Mouse (Mus musculus): ENCODE measurements around the gene Folr2. TPM values are rescaled to one million over a fixed set of nuclear protein-coding genes. Genes with fewer than 3 reads are reported as not detected.
A peak's percentile ranks its signal among the peaks of the same experiment; 100 is the strongest.

The Folr2 gene
- polyA plus RNA-seq, 1 experiment: 0.44 TPM

DNA sequence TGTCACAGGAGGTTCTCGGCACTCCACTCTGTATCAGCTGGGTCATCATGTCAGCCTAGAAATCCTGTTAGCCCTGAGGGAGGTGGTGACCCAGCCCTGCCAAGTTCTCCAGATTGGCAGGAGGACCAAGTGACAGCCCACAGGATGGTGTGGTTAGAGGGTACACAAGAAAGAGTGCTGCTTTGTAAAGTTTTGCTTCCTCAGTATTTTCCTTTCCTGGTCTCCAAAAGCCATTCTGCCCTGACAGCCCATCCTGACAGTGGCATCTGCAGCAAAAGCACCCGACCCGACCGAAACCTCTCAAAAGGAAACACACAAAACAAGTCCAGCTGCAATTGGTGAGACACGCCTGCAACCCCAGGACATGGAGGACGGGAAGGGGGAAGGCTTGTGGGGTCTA, 12.8 kb downstream of the Folr2 start:
- no peak for TF ChIP-seq POLR2A (IDR thresholded peaks at IDR 0.05; ENCODE audit: borderline replicate concordance, insufficient read depth, low read length)
- TF ChIP-seq CTCF (IDR thresholded peaks at IDR 0.05; ENCODE audit: borderline replicate concordance, insufficient read depth, low read depth, low read length): no peak
- H3K27me3 ChIP-seq (ENCODE audit: control insufficient read depth, insufficient read depth, low read length): no peaks in the 10 kb centered on the region
- 71% methylated on average over 6 of the region's 6 CpGs for WGBS
- no peak overlapping the region for H3K4me3 ChIP-seq (replicated peaks; ENCODE audit: insufficient read depth, low read depth, low read length)
- DNase-seq: no peak
- H3K4me1 ChIP-seq (ENCODE audit: control insufficient read depth, insufficient read depth, low read length): no peaks in the 10 kb centered on the region
- H3K27ac ChIP-seq (ENCODE audit: insufficient read depth, low read length): no peak overlapping the region

DNA sequence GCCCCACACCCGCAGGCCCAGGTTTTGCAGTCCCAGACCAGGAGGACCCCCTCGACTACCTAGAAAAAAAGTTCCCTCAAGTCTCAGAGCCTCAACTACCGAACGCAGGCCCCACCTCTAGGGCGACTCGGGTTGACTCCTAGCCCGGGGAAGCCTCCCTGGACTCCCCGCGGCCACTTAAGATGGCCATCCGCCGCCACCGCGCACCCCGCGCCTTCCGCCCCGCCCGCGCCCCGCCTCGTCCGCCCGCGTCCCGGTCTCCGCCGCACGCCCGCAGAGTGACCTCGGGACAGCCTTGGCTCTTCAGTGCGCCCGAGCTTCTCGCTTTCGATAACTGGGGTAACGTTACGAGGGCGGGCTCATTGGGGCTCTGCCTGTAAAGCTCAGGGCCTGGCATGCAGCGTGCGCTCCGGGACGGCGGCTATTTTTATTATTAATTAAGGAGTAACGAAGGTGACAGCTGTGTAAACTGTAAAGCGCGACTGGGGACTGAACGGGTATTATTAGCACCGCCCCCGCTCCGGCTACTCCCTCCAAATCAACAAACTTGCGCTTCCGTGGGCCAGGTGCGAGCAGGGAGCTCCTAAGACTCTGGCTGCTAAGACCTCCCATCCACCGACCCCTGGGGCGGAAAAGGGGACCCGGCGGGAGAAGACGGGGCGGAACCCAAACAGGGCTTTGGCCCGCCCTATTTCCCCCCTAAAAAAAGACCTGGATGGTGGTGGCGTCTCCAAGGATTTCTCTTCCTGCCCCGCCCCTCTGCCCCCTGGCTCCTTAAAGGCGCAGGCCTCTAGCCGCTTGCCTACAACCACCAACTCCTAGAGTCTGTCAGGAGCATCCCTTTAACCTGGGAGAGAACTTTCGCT, 19.2 kb downstream of the Folr2 start, which contains the start of gene Inppl1:
Gene Inppl1, minus strand, starts transcription at position 624 of the 866 bp plus-strand sequence.
- Histone ChIP-seq H3K27ac (ENCODE audit: insufficient read depth, low read length) (peak within 1 kb of the TSS; percentile 65; the same call in 1 of the 2 replicates), H3K27me3 (ENCODE audit: control insufficient read depth, insufficient read depth, low read length) (no peaks in the 10 kb centered on the region), H3K4me3 (replicated peaks; ENCODE audit: insufficient read depth, low read depth, low read length) (peak within 1 kb of the TSS; percentile 90), H3K4me1 (ENCODE audit: control insufficient read depth, insufficient read depth, low read length) (peaks cover 8% of the 10 kb centered on the region; the same call in 1 of the 2 replicates)
- TF ChIP-seq CTCF (IDR thresholded peaks at IDR 0.05; ENCODE audit: borderline replicate concordance, insufficient read depth, low read depth, low read length) (no peak), POLR2A (IDR thresholded peaks at IDR 0.05; ENCODE audit: borderline replicate concordance, insufficient read depth, low read length) (no peak)
- WGBS: under 1% methylated on average over 64 of the region's 64 CpGs
- DNase-seq: peak; percentile 88 to 91

DNA sequence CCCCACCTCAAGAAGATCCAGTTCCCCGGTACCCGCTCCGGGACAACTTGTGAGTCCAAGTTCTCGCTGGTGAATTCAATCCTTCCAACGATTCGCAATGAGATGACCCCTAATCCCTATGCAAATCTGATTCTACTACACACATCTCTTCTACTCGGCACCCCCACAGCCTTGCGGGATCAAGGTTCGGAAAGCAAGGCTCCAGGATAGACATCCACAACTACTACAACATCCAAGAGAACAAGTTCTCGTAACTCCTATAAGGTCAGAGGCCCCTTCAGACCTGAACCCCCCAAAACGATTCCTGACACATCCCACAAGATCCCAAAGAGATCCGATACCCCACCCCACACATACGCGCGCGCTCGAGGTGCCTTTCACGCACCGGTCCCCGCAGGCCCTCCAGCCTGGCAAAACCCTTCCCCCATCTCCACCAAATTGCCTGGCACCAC, 19.8 kb downstream of the Folr2 start:
- under 1% methylated on average over 20 of the region's 20 CpGs for WGBS
- no peak for DNase-seq
- TF ChIP-seq CTCF (IDR thresholded peaks at IDR 0.05; ENCODE audit: borderline replicate concordance, insufficient read depth, low read depth, low read length): no peak
- Histone ChIP-seq H3K4me3 (replicated peaks; ENCODE audit: insufficient read depth, low read depth, low read length) (peak overlapping the region; percentile 90), H3K27ac (ENCODE audit: insufficient read depth, low read length) (peak overlapping the region; percentile 20; the same call in 1 of the 2 replicates), H3K27me3 (ENCODE audit: control insufficient read depth, insufficient read depth, low read length) (no peaks in the 10 kb centered on the region), H3K4me1 (ENCODE audit: control insufficient read depth, insufficient read depth, low read length) (peaks cover 8% of the 10 kb centered on the region; the same call in 1 of the 2 replicates)

DNA sequence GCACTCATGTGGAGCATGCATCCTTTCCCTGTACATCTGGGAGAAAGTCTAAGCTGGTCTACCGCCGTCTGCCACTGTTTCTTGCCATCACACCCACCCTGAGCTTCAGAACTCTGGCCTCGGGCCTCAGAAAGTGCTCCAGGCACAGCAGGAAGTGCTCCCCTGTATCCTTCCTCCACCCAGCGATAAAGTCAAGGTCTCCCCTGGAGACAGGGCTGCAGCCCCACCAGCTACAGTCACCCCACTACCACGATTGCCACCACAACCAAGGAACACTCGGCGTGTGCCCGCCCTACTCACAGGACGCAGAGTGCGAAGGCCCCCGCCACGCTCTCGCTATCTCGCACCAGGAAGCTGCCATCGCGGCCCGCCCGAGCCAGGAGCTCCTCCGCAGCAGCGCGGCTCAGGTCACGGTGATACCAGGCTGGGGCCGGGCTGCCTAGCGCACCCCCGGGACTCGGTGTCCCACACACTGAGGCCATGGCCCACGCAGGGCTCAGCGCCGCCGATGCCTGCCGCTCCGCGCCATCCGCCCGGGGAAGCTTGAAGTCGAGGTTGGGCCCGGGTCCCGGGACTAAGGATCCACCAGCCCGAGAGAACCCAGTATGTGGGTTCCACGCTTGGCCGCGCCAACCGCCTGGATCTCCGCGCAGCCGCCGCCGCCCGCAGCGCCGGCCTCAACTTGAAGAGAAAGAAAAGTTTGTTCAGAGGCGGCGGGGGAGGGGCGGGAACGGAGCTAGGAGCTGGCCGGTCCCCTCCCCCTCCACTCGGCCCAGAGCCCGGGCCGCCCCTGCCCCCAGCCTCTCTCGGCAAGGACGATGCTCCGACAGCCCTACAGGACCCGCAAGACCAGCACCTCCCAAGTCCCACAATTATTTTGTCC, 20.5 kb downstream of the Folr2 start:
- H3K4me1 ChIP-seq (ENCODE audit: control insufficient read depth, insufficient read depth, low read length): peaks cover 8% of the 10 kb centered on the region; the same call in 1 of the 2 replicates
- DNase-seq: peak; percentile 47 to 52
- no peaks in the 10 kb centered on the region for H3K27me3 ChIP-seq (ENCODE audit: control insufficient read depth, insufficient read depth, low read length)
- peak overlapping the region; percentile 20; the same call in 1 of the 2 replicates for H3K27ac ChIP-seq (ENCODE audit: insufficient read depth, low read length)
- peak overlapping the region; percentile 90 for H3K4me3 ChIP-seq (replicated peaks; ENCODE audit: insufficient read depth, low read depth, low read length)
- TF ChIP-seq CTCF (IDR thresholded peaks at IDR 0.05; ENCODE audit: borderline replicate concordance, insufficient read depth, low read depth, low read length) (no peak), POLR2A (IDR thresholded peaks at IDR 0.05; ENCODE audit: borderline replicate concordance, insufficient read depth, low read length) (no peak)
- 3% methylated on average over 63 of the region's 63 CpGs for WGBS

DNA sequence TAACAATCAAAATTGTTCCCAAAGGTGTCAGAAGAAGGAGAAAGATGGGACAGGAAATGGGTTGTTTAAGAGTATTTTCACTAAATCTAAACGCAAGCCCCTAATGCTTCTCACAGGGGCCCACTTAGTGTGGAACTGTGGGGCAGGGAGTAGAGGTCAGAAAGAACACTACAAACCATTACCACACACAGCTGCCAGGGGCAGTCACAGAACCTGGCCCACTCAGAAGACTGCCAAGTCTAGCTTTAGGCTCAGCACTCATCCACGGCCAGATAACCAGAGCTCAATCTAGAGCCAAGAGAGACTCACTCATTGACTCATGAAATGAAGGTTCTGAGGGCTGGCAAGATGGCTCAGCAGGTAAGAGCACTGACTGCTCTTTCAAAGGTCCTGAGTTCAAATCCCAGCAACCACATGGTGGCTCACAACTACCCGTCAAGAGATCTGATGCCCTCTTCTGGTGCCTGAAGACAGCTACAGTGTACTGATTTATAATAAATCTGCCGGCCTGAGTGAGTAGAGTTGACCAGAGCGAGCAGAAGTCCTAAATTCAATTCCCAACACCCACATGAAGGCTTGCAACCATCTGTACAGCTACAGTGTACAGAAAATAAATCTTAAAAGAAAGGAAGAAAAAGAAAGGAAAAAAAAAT, 21.4 kb downstream of the Folr2 start:
- no peak for TF ChIP-seq POLR2A (IDR thresholded peaks at IDR 0.05; ENCODE audit: borderline replicate concordance, insufficient read depth, low read length)
- no peak for TF ChIP-seq CTCF (IDR thresholded peaks at IDR 0.05; ENCODE audit: borderline replicate concordance, insufficient read depth, low read depth, low read length)
- no peak for DNase-seq
- Histone ChIP-seq H3K27ac (ENCODE audit: insufficient read depth, low read length) (no peak overlapping the region), H3K4me3 (replicated peaks; ENCODE audit: insufficient read depth, low read depth, low read length) (no peak overlapping the region), H3K27me3 (ENCODE audit: control insufficient read depth, insufficient read depth, low read length) (no peaks in the 10 kb centered on the region), H3K4me1 (ENCODE audit: control insufficient read depth, insufficient read depth, low read length) (peaks cover 8% of the 10 kb centered on the region; the same call in 1 of the 2 replicates)
- WGBS: 69% methylated on average over 5 of the region's 5 CpGs

DNA sequence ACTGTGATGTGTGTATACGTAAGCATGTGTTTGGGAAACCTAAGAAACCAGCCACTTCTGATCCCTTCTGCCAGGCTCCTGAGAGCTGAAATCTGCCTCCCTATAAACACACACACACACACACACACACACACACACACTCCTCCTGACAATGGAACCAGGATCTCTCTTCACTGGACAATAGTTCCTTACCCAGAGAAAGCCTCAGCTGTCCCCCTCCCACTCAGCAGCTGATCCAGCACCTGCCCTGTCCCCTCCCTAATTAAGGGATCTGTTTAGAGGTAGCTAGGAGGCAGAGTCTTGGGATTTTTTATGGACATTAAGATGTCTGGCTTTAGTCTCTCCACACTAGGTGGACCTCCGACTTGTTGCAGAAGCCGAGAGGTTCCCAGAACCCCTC, 22.1 kb downstream of the Folr2 start:
- Histone ChIP-seq H3K27me3 (ENCODE audit: control insufficient read depth, insufficient read depth, low read length) (no peaks in the 10 kb centered on the region), H3K27ac (ENCODE audit: insufficient read depth, low read length) (no peak overlapping the region), H3K4me3 (replicated peaks; ENCODE audit: insufficient read depth, low read depth, low read length) (no peak overlapping the region), H3K4me1 (ENCODE audit: control insufficient read depth, insufficient read depth, low read length) (peaks cover 8% of the 10 kb centered on the region; the same call in 1 of the 2 replicates)
- no peak for DNase-seq
- no peak for TF ChIP-seq POLR2A (IDR thresholded peaks at IDR 0.05; ENCODE audit: borderline replicate concordance, insufficient read depth, low read length)
- TF ChIP-seq CTCF (IDR thresholded peaks at IDR 0.05; ENCODE audit: borderline replicate concordance, insufficient read depth, low read depth, low read length): no peak
- 75% methylated on average over 3 of the region's 3 CpGs for WGBS

Measured in cerebellum, adult 2 months (tissue).